Mouse (Mus musculus): ENCODE data around the gene Tmem258. TPM values are rescaled to one million over a fixed set of nuclear protein-coding genes. Genes with fewer than 3 reads are reported as not detected.

Tmem258 gene
- polyA plus RNA-seq (2012; rRNA removed) = 43.9 and 62.3 TPM in 2 replicates

GRCm38 (mm10) chr19:10203848-10204615, at the start of gene Tmem258, which contains the start of gene Fen1:
Gene Tmem258 (plus strand): TSS chr19:10204014.
Gene Fen1 (minus strand): TSS chr19:10204169.

DNA sequence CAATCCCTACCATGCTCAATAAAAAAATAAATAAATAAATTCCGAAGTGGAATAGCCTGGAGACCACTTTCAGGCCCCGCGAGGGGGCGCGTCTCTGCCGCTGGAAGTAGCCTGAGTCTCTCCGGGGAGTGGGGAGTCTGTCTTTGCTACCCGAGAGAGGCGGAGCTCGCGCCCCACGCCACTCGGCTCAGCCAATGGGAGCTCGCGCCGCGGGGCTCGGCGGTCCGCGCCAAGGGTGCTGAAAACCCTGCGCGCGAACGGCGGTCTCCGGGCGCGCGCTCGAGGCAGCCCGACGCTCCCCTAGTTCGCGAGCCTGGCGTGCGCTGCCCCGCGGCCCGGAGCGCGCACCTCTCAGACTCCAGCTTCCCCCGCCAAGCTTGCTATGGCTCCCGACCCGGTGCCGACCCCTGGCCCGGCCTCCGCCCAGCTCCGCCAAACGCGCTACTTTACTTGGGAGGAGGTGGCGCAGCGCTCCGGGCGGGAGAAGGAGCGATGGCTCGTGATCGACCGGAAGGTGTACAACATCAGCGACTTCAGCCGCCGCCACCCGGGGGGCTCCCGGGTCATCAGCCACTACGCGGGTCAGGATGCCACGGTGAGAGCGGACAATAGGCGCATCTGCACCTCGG, 21.0 kb upstream of the Tmem258 start, which contains the start of gene Fads1:
Gene Fads1, plus strand, starts transcription at position 219 of the 629 bp plus-strand sequence.

DNA sequence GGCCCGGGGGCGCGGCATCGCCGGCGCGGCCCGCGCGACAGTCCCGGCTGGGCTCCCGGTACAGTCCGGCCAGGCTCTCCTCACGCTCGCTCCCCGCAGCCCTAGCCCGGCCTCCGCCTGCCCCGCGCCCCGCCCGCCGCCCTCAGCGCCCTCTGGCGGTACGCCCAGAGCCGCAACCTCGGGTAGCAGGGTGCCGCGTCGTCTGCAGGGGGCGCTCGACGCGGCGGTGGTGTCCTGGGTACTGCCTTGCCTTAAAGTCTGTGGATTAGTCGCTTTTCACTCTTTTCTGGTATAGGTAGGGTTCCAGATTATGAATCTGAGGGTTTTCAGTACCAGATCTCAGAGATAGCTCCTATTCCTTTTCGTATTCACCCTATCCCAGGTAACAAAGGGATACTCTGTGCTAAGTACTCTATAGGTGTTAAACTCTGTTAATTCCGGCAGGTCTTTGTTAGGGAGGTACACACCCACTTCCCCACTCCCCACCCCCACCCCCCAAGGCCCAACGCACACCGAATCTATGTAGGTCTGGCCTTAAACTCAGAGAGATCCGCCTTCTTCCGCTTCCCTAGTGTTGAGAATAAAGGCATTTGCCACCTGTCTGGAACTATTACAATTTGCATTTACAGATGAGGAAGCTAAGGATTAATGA, 37.0 kb downstream of the Tmem258 start, which contains the start of gene Myrf:
Gene Myrf, minus strand, starts transcription at position 95 of the 652 bp plus-strand sequence.

Other genes with a start within 250 kb of the Tmem258 start
- 7,375 and 13,310 TPM in 2 replicates for gene Fth1, start 223.4 kb upstream of the Tmem258 start, polyA plus RNA-seq (2012; rRNA removed)
- gene Best1, start 202.4 kb upstream of the Tmem258 start, polyA plus RNA-seq (2012; rRNA removed) = 0.26 and 0.44 TPM in 2 replicates
- 4.8 TPM in 2 replicates for gene Rab3il1, start 202.3 kb upstream of the Tmem258 start, polyA plus RNA-seq (2012; rRNA removed)
- gene Fads3, start 162.4 kb upstream of the Tmem258 start, polyA plus RNA-seq (2012; rRNA removed) = 71.6 and 92.9 TPM in 2 replicates
- 13.9 and 15.2 TPM in 2 replicates for gene Fads2, start 102.3 kb upstream of the Tmem258 start, polyA plus RNA-seq (2012; rRNA removed)
- gene Fads1, start 21.1 kb upstream of the Tmem258 start, polyA plus RNA-seq (2012; rRNA removed) = 7.0 and 8.6 TPM in 2 replicates
- gene Fen1, start 155 bp downstream of the Tmem258 start, polyA plus RNA-seq (2012; rRNA removed) = 3.4 and 3.7 TPM in 2 replicates
- 129 and 137 TPM in 2 replicates for gene Myrf, start 36.7 kb downstream of the Tmem258 start, polyA plus RNA-seq (2012; rRNA removed)
- 7.9 and 8.8 TPM in 2 replicates for gene Dagla, start 100.9 kb downstream of the Tmem258 start, polyA plus RNA-seq (2012; rRNA removed)
- 4.6 and 5.7 TPM in 2 replicates for gene Syt7, start 185.1 kb downstream of the Tmem258 start, polyA plus RNA-seq (2012; rRNA removed)